Mouse (Mus musculus) left cerebral cortex, postnatal 36 days (tissue): Measurements from ENCODE around the gene Dnajb5. TPM values are rescaled to one million over a fixed set of nuclear protein-coding genes. Genes with fewer than 3 reads are reported as not detected.

Experiments
- DNase-seq, 2 experiments: peaks; one replicate each; pipeline ENCODE4 v3.0.0; 2021 to 2022; ENCODE audit warnings: low spot score in 2 of 2, mixed read lengths in 1 of 2
- intact Hi-C: fragments of 180-260 bp; cut with DNase I; formaldehyde crosslinking; loops from one replicate; pipeline ENCODE4 v1.15.1; 2025
- total RNA-seq, 2 experiments: library from RNA; stranded (reverse); gene quantifications; 2 replicates each; pipeline ENCODE4 v1.2.3; 2021

Gene Dnajb5
- total RNA-seq, 2 experiments from 2014 or later = 197 to 202 TPM

DNA sequence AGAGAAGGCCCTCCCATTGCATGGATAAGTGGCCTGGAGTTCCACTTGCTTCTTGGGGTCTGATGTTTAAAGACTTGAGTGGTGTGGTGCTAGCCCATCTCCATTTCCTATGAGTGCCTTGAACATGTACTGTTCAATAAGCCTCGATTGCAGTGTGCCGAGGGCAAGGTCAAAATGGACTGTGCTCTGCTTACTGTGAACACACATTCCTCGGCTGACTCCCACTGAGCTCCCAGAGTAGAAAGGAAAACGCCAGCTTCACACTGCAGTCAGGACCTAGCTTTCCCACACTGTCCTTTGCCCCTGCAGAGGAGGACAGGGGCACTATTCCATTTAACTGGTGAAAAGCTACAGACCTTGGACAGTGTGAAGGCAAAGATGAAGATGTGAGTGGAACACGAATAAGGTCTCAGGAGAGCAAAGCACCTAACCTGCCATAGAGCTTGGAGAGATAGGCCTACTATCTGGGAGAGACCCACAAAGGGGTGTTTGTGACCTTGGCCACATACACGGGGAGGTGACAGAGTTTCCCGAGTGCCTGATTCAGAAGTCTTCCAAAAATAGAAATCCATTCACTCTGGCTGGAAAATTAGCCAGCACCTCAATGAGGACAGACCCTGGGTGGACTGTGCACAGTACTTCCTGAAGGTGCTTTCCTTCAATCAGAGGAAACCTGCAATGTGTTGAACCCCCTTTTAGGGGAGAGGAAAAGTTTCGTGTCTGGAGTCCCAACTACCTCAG, 17.2 kb upstream of the Dnajb5 start:
- DNase-seq = peak; percentile 2 to 3
- intact Hi-C loops = no loop called here

DNA sequence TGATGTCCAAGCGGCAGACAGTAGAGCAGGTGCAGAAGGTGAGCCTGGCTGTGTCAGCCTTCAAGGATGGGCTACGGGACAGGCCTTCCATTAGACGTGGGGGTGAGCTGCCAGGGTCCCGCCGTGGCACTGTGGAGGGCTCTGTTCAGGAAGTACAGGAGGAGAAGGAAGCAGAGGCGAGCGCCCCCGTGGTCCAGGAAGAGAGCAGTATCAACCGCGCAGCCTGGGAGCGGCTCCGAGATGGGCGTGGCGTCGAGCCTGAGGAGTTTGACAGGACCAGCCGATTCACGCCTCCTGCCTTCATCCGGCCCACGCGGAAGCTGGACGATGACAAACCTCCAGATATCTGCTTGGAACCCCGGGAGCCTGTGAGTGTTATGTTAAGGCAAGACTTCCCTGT, 16.0 kb upstream of the Dnajb5 start:
- intact Hi-C loops = no loop called here
- DNase-seq = peak; percentile 60 to 73

DNA sequence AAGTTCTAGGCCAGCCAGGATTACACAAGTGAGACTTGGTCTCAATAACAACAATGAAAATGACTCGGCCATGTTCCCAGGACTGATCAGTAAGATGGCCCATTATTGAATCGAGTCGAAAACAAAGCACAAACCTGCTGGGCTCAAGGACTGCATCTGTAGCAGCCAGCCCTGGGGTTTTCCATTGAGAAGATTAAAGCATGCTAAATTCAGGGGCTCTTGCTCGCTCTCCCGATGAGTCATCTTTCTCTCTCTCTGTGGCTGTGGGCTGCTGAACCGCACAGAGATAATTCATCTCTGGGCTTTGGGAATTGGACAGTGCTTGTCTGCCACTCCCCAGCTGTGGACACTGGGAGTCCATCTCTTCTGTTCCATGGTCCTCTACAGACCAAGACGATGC, 8.2 kb upstream of the Dnajb5 start:
- DNase-seq = peak in 1 of 2 experiments; percentile 52
- intact Hi-C loops = no loop called here

DNA sequence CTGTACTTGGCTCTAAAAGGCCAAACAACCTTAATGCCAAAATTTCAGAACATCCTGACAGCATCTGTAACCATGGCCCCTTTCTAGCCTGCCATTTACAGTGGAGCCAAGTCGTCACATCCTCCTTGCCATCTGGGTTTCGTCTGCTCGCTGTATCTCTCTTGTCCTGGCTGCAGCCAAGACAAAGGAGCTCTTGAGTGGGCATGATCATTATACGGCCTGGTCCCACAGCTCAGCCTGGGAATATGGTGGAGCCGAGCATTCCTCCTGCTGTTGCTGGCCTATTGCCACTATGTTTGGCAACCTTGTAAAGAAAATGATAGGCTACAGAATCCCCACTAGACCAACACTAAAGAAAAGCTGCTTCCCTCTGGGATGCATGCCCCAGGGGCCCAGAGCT, 6.3 kb upstream of the Dnajb5 start:
- intact Hi-C loops = no loop called here
- peak in 1 of 2 experiments; percentile 22 for DNase-seq

DNA sequence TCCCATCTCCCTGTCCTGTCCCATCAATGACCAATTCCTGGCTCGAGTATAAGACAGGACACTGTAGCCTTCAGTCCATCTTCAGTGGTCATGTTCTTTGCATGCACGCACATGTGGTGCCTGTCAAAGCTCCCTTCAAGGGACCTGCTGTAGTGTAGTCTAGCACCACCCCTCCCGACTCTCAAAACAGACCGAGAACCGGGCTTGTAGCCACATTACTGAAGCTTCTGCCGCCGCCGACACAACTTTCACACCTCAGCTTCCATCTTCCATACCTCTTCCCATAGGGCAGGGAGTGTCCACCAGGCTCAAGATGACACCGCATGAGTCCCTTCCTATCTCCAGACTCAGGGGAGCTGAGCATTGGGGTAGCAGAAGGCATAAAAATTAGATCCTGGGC, 5.4 kb upstream of the Dnajb5 start:
- DNase-seq = no peak

DNA sequence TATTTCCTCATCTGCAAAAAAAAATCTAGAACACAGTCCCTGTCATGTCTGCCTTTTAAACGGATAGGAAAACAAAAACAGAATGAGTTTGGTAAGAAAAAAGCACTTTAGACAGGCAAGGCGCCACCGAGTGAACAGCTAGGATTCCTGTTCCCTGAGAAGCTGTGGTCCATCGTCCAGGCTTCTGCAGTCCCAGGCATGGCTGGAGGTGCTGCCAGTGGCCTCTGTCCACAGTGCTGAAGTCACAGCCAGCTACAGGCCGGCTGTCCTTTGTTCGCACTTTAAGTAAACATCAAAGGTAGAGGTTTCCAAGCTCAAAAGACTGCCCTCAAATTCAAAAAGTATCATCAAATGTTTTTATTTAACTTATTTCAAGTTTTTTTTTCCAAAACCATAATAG, 4.6 kb upstream of the Dnajb5 start:
- intact Hi-C loops = no loop called here
- peak in 1 of 2 experiments; percentile 10 for DNase-seq

More for the DNA sequence above, 5.4 kb upstream of the Dnajb5 start:
- intact Hi-C loops = no loop called here

DNA sequence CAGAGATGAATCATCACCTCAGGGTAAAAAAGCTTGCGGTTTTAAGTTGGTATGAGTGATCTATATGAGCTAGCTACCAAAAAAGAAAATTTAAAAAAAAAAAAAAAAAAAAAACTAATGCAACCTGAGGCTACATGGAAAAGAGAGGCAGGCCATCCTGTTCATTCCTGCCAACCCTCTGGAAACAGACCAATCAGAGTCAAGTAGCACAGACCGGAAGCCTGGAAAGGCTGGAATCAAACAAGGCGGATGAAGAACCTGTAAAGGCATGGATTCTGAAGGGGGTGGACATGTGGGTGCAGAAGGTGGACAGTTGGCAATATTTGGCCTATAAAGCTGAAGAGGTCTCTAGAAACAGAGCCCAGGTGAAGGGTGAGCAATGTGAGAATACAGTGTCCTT, 4.2 kb upstream of the Dnajb5 start:
- intact Hi-C loops = no loop called here

DNA sequence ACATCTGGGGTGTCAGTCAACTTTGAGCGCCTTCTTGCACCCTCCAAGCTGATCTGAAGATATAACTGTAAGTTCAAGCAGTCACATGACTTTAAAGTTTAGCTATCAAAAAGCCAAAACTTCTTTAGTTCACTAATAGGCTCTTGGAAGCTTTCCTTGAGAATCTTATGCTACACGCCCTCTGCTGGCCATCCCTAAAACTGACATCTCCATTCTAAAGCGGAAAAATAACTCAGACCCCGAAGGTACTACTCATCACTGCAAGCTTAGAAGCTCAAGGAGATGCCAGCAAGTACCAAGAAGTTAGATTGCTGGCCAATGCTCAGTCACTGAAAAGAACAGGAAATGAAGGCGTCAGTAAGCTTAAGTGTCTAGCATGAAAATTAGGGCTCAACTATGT, 3.7 kb upstream of the Dnajb5 start:
- DNase-seq = peak; percentile 53 to 74
- intact Hi-C loops = loop anchor here (2.0 kb wide), 1 partner anchor 59 kb away; no protein-coding TSS in a partner anchor

More for the DNA sequence above, 4.2 kb upstream of the Dnajb5 start:
- DNase-seq = peak; percentile 19 to 45

DNA sequence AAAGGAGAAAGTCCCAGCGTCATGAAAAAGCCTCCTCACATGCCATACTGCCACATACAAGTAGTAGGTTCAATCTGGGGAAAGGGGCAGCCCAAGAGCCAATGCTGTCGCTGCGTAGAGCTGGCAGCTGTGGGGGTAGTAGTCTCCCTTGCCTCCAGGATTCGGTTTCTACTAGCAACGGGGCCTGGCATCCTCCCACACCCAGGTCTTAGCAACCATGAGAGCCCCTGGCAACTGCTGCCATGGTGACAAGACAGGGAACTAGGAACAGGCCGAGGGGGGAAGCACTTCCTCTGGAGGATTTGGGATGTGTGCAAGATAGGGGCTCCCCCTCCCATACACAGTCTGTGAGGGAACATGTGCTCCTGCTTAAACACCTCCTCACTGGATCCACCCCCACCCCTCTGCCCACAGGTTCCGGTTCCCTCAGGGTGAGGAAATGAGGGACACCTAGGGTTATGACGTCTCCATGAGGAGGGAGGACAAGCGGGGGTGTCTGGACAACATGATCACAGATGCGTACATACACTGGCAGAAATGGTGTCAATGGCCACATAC, 2.8 kb upstream of the Dnajb5 start:
- intact Hi-C loops = loop anchor here (2.0 kb wide), 1 partner anchor 60 kb away; no protein-coding TSS in a partner anchor

DNA sequence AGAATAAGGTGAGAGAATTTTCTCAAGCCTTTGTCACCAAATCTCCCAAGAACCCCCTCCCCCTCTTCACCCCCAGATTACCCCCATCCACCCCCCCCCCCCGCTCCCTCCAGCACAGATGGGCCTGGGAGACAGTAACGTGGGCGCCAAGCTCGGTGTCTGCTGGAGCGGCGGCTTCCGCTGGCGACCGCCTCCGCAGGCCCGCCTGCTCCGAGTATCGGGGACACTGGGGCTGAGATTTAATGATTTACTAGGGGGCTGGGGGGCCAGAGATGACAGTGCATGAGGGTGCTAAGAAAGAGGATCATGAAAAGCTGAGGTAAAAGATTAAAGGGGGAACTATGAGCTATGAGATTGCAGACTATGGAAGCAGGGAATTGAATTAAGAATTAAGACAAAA, 1.1 kb upstream of the Dnajb5 start:
- intact Hi-C loops = no loop called here
- DNase-seq = peak in 1 of 2 experiments; percentile 65

More for the DNA sequence above, 2.8 kb upstream of the Dnajb5 start:
- DNase-seq = peak; percentile 90 to 92

DNA sequence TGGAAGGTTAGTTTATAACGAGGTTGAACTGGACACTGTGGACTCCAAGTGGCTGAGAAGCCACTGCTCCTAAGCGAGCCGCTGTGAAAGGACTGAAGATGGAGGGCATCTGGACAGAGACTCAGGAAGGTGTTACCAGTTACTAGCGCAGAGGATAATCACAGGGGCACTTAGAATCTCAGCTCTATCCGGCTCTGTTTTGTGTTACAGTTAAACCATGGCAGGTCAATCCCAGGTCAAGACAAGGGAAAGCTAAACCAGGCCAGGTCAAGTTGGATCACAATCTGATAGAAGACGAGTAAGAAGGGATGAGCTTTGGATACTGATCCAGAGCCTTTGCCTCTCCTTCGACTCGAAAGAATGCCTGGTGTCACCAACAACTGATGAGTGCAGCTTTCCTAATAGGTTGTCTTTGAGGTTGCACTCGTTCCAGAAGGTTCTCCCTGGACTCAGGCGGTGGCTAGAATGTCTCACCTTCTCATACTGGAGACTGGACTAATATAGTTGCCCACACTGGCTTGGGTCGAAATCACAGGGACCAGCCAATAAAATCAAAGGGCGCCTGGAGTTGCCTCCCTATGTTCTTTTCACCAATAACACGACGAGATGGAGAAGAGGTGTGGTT, 451 bp upstream of the Dnajb5 start:
- intact Hi-C loops = loop anchor here (1.0 kb wide), 1 partner anchor 32 kb away; no protein-coding TSS in a partner anchor
- no peak for DNase-seq

DNA sequence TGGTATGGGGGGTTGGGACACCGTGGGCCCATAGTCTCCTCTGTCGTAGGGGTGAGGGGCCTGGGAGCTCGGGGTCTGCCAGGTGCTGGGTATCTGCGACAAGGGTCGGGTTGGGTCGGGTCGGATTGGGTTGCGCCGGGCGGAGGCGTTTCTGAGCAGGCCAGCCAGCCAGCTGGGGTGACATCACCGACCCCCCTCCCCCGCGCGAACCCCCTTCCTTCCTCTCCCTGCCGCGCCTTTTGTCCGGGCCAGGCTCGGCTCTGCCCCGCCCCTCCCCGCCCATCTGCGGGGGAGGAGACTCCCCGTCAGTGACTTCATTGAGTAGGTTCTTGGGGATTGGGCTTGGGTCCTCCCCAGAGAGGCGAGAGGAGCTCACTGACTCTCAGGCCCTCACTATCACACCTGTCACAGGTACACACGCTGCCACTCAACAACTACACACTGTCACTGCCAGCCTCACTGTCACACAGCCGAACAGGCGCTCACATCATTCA, 498 bp downstream of the Dnajb5 start:
- intact Hi-C loops = no loop called here
- DNase-seq = peak; percentile 88 to 89

DNA sequence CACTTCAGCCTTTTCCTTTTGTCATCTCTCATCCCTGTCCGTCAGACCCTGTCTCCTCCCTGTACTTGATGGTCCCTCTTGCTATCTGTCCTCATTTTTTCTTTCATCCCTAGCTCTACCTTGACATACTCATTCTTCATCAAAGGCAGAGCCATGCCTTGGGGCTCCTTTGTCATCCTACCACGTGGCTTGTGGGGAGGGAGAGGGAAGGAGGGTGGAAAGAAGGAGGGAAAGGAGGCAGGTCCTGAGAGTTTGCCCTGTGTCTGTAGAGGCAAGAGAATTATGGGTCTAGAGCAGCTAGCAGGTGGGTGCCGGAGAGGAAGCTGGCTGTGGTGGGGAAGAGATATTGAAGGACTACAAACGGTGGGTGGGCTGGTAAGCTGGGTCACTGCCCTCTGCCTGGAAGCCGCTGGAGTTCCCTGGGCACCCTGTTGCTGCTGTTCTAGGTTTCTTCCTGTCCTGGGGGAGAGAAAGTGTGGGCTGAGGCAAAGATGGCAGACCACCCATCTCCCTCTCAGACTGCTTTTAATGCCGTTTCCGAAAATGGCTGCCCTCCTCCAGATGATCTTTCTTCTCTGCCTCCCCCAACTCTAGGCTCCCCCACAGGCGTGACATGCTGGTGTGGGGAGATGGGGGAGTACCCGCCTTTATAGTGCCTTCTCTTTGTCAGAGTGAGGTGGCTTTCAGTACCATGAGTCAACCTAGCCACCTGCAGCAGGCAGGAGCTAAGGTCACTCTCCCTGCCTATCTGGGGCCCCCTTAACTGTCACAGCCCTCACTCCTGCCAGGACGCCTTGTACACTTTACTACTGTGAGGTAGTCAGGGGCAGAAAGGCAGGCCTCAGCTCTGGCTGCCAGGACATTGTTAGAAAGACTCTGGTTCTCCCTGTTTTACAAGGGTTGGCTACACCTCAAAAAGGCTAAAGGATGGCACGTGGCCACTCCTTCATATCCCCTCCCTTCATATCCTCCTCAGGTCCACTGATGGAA, 1.9 kb downstream of the Dnajb5 start:
- DNase-seq = no peak
- intact Hi-C loops = no loop called here

DNA sequence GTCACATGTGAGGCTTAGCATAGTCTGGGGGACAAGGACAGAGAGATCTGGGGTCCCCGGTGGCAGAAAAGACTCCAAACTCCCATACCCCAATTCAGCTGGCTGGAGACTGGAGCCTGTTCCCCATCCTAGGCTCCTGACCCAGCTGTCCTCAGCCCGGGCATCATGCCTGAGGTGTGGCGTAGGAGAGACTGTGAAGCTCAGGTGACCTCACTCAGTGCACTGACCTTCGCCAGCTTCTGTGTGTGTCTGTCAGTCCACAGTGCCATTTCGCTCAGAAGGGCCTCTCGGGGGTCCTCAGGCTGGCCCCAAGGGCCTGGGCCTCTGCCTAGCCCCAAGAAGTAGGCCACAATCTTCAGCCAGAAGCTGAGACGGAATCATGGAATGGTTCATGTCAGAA, 2.9 kb downstream of the Dnajb5 start:
- DNase-seq = no peak
- intact Hi-C loops = no loop called here

DNA sequence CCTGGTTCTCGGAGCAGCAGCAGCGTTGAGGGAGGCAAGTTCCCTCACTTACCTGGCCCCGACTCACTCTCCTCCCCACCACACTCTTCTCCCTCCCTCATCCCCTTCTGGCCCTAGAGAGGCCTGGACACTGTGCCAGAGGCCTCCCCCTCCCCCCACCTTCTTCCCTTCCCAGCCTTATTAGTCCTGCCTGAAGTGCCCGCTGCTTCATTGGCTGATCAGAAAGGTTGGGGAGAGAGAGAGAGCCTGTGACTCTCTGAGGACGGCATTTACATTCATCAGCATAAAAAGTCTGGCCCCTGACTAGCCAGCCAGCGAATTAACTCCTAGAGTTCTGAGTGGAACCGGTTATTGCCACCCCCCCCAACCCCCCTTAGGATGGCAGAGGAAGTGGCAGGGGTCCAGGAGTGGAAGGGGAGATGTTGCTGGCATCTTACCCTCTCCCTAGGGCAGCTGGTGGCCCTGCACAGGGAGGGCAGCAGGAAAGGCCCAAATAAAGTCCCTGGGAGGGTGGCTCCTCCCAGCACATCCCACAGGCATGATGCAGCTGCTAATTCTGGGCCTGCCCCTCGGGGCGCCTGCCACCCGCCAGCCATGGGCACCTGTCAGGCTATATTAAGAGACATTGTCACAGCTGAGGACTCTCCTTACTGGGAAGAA, 4.0 kb downstream of the Dnajb5 start:
- DNase-seq = peak; percentile 58 to 69
- intact Hi-C loops = no loop called here

DNA sequence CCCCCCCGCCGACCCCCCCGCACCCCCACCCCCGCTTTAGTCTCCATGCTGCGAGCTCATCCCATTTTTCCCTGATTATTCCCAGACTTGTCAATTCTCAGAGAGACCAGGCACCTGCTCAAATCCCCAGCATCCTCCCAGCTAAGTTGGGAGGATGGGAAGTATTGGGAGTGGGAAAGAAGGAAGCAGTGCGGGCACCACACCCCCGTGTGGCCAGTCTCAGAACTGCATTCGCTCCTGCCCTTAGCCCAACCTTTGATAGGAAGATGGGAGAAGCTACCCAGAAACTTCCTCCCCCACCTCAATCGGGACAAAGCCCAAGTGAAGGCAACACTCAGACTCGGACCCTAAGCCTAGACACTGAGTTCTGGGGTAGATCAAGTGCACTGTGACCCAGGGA, 4.7 kb downstream of the Dnajb5 start:
- intact Hi-C loops = no loop called here
- DNase-seq = peak; percentile 76 to 77

DNA sequence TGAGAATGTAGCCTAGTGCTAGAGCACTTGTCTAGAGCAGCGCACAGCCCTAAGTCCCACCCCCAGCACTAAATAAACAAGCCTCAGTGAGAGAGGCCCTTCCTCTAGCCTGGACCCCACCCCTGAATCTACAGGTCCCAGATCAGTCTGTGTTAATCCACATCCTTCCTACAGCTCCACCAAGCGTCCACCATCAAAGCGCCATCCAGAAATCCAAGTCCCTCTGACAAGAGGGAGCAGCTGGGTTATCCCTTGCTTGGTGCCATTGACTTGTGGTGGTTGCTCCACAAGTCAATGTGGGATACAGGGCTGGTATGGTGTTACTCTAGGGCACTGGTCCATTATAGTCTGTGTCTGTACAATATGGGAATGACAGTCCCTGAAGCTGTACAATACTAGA, 5.6 kb downstream of the Dnajb5 start:
- intact Hi-C loops = no loop called here

DNA sequence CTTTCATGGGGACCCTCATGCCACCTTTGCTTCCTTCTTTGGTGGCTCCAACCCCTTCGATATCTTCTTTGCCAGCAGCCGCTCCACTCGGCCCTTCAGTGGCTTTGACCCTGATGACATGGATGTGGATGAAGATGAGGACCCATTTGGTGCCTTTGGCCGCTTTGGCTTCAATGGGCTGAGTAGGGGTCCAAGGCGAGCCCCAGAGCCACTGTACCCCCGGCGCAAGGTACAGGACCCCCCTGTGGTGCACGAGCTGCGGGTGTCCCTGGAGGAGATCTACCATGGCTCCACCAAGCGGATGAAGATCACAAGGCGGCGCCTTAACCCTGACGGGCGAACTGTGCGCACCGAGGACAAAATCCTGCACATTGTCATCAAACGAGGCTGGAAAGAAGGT, 7.0 kb downstream of the Dnajb5 start:
- DNase-seq = peak in 1 of 2 experiments; percentile 7
- intact Hi-C loops = no loop called here

More for the DNA sequence above, 5.6 kb downstream of the Dnajb5 start:
- DNase-seq = no peak

DNA sequence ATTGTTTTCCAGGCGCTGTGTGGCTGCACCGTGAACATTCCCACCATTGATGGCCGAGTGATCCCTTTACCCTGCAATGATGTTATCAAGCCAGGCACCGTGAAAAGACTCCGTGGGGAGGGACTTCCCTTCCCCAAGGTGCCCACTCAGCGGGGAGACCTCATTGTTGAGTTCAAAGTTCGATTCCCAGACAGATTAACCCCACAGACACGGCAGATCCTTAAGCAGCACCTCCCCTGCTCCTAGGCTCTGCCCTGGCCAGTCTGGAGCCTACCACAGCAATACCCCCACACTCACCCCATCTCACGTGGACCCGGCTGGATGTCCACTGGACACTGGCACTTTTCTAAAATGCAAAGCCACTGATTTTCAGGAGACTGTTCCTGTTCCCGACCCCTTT, 7.7 kb downstream of the Dnajb5 start:
- no peak for DNase-seq
- intact Hi-C loops = no loop called here
